Mouse (Mus musculus) thymus, postnatal 4 days (tissue): ENCODE results near the gene Depdc1a.
"Not testable (repeated sequence)": the region's sequence is repeated elsewhere in the genome, so short reads cannot be mapped to it uniquely, and the experiment has no call there.

ENCODE experiments used
- DNase-seq: peaks from one replicate; pipeline ENCODE4 v3.0.0; 2021

The Depdc1a gene

DNA sequence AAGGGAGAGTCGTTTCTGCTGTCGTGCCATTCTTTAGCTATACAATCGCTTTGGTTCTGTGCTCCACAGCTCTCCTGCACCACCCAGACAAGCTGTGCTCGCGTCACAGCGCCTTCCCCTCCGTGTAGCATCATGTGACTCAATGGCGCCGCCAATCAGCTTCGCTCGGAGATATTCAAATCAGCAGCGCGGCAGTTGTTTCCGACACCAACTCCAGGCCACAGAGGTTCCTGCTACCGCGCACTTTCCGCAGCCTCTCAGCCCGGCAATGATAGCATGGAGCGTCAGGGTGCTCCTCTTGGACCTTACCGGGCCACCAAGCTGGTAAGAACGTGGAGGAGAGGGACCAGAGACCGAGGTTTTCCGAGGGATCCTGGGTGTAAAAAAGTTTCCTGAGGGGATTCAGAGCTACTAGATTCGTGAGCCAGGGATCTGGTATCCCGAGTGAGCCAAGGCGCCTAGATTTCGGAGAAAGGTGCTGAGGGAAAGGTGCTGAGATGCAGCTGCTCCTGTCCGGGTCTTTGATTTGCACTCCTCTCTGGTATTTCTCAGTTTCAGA lies at the start of gene Depdc1a:
Gene Depdc1a, plus strand, starts transcription at position 191 of the 559 bp plus-strand sequence.
- peak; percentile 94 for DNase-seq

DNA sequence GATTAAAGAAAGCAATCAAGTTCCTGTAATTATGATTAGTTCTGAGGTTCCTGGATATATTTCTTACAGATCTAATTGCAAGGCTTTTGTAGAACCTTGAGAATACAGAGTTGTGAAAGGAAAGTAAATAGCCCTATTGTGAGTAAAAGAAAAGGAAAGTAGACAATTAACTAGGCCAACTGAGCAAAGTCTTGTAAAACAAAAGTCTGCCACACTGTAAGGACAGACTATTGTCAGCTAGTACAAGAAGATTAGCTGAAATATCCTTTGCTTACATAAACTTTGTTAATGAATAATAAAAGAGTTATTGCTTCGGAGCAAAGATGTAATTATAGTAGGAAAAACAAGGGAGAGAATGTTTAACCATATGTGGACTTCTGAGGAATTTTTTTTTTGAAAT lies 25.2 kb upstream of the Depdc1a start:
- no peak for DNase-seq

DNA sequence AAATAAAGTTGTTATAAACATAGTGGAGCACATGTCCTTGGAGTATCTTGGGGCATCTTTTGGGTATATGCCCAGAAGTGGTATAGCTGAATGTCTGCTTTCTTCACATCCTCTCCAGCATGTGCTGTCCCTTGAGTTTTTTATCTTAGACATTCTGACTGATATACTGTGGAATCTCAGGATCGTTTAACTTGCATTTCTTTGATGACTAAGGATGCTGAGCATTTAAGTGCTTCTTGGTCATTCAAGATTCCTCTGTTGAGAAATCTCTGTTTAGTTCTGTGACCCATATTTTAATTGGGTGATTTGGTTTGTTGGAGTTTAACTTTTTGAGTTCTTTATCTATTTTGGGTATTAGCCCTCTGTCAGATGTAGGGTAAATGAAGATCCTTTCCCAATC lies 19.8 kb upstream of the Depdc1a start:
- DNase-seq: no peak

DNA sequence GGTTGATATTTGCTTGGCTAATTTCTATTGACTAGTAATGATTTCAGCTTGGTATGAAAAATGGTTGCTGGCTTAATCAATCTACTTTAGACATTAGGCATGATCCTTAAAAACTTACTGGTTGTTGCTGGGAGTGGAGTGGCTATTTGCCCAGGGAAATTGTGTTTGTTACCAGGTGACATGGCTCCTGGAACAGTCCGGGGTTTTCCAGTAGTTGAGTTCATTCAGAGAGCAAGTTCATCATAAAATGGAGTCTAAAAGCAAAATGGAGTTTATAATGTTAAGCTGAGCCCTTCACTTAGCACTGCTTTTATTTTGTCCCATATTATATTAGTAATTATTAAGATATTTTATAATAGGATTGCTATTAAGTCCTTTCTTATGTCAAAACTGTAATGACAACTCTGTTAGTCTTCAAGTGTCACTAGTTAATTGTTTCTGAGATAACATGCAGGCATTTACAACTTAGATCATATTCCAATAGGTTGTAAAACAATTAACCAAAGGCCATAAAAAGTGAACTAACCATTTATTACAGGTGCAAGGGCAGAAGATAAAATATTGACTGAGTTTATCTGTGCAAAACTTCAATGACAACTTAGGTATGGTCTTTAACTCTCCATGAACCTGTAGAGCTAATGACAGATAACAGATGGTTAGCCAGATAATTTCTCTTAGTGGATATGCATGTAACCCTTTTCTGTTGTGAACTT lies 17.8 kb upstream of the Depdc1a start:
- DNase-seq: no peak

DNA sequence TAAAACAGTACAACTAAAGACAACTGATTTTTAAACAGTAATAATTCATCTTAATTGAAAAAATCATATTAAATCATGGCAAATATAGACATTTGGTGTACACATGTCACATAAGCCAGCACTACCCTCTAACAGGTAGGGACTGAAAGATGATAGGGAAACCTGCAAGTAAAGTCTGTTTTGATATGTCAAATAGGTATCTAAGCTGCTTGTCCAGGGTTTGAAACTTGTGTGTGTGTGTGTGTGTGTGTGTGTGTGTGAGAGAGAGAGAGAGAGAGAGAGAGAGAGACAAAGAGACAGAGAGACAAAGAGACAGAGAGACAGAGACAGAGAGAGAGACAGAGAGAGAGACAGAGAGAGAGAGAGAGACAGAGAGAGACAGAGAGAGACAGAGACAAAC lies 524 bp upstream of the Depdc1a start:
- not testable (repeated sequence) for DNase-seq

DNA sequence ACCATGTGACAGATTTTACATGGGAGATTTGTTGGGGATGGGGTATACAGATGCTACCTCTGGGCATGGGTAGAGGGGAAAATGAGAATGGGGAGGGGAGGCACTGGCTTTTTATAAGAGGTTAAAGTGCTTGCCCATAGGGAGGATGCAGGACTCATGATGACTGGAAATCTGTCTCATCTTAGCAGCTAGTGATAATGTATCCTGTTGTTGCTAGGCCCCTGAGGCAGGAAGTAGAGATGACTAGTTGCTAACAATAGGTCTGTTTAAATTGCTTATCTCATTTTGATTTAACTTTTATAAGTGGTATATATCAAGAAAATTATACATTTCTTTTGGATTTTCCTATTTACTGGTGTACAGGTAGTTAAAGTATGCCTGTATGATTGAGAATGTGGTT lies 13.7 kb downstream of the Depdc1a start:
- no peak for DNase-seq

DNA sequence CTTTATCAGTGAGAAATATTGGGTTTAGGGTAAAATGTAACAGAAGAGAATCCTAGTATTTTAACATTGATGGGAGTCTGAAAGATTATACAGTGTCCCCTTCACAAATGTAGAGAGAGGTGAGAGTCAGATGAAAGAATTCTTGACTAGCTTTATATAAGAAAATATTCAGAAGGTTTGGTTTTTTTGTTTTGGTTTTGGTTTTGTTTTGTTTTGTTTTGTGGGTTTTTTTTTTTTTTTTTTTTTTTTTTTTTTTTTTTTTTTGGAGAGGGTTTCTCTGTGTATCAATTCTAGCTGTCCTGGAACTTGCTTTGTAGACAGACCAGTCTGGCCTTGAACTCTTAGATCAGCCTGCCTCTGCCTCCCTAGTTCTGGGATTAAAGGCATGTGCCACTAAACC lies 33.3 kb downstream of the Depdc1a start:
- no peak for DNase-seq

DNA sequence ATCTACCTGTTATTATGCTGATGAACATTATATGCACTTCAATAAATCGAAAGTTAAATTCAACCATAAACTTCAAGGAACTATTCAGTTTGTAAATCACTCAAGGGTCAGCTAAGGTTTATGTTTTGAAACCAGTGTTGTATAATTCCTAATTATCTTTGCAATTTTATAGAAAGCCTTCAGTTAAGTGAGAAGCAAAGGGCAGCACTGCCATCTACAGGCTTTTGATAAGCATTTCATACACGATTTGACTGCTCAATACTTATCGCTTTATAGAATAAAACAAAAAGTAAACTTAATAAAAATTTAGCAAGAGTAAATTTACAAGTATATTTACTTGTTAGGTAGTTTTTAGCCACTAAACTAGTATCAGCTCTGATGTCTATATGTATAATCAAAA lies 53.1 kb downstream of the Depdc1a start:
- DNase-seq: no peak

DNA sequence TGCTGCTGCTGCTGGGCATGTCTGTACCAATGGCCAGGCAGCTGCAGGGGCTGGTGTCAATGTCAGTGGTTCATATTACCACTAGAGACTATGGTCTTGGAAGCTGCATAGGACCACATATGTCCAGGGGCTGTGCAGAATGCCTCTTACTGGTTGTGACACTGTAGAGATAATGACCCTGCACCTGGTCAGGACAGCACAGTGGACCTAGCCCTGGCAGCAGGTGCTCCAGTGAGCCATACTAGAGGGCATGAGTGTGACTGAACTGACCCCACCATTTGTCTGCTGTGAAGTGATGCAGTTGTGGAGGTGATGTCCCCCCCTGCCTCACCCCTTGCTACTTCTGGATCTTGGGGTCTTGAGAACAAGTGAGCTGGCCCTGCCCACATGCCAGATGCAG lies 55.0 kb downstream of the Depdc1a start:
- DNase-seq: no peak
